Mouse (Mus musculus): Measurements from ENCODE around the gene Sac3d1. TPM values are rescaled to one million over a fixed set of nuclear protein-coding genes. Genes with fewer than 3 reads are reported as not detected.

Sac3d1 gene
- polyA plus RNA-seq, 2 experiments, result 18.4 to 22.7 TPM

- Histone ChIP-seq H3K4me3 (ENCODE audit: insufficient read depth in 1 of 2, low read depth in 2 of 2, low read length in 2 of 2) (no peak within 1 kb of the TSS), H3K9me3 (ENCODE audit: control insufficient read depth, low read length) (no peaks in the 10 kb centered on the region), H3K4me1 (replicated peaks; ENCODE audit: control insufficient read depth in 2 of 2, insufficient read depth in 2 of 2, low read length in 1 of 2) (peaks cover 4 to 13% of the 10 kb centered on the region in 2 experiments; a peak in 3 of 4 replicates), H3K4me2 (ENCODE audit: low read depth) (no peak within 1 kb of the TSS), H3K27me3 (ENCODE audit: control insufficient read depth, insufficient read depth, low read length) (no peaks in the 10 kb centered on the region), H3K9ac (replicated peaks) (no peak within 1 kb of the TSS), H3K27ac (no peak within 1 kb of the TSS), H3K36me3 (replicated peaks; ENCODE audit: control insufficient read depth, insufficient read depth, low read depth) (no peaks in the 10 kb centered on the region; the same call in none of the 2 replicates)
- TF ChIP-seq CTCF (IDR thresholded peaks at IDR 0.05; ENCODE audit: low read depth) (no peak), EP300 (IDR thresholded peaks at IDR 0.05; ENCODE audit: low read depth) (no peak)
- no peak for ATAC-seq (ENCODE audit: insufficient read depth)
- no peak for DNase-seq (ENCODE audit: low read depth in 3 of 3, low spot score in 3 of 3)
- WGBS (ENCODE audit: insufficient replicate concordance), result 70% methylated on average over 12 of the region's 12 CpGs
These were observed 38.4 kb downstream of the Sac3d1 start, which contains the start of gene Tmem262 for GRCm38 (mm10) chr19:6079983-6080480. Gene Tmem262, plus strand, starts transcription at chr19:6080033.

GRCm38 (mm10) chr19:6076564-6077393 lies 41.7 kb downstream of the Sac3d1 start, which contains the start of gene Vps51:
Gene Vps51, minus strand, starts transcription at chr19:6077231.
- Histone ChIP-seq H3K36me3 (replicated peaks; ENCODE audit: control insufficient read depth, insufficient read depth, low read depth) (no peaks in the 10 kb centered on the region; the same call in none of the 2 replicates), H3K4me2 (ENCODE audit: low read depth) (peak within 1 kb of the TSS; percentile 79), H3K27ac (peak within 1 kb of the TSS; percentile 10), H3K9me3 (ENCODE audit: control insufficient read depth, low read length) (no peaks in the 10 kb centered on the region), H3K27me3 (ENCODE audit: control insufficient read depth, insufficient read depth, low read length) (no peaks in the 10 kb centered on the region), H3K4me3 (ENCODE audit: insufficient read depth in 1 of 2, low read depth in 2 of 2, low read length in 2 of 2) (peak within 1 kb of the TSS; percentile 73 to 75), H3K4me1 (replicated peaks; ENCODE audit: control insufficient read depth in 2 of 2, insufficient read depth in 2 of 2, low read length in 1 of 2) (peaks cover 0 to 8% of the 10 kb centered on the region in 2 experiments; a peak in 3 of 4 replicates), H3K9ac (replicated peaks) (peak within 1 kb of the TSS; percentile 55)
- TF ChIP-seq CTCF (IDR thresholded peaks at IDR 0.05; ENCODE audit: low read depth) (no peak), EP300 (IDR thresholded peaks at IDR 0.05; ENCODE audit: low read depth) (no peak; the same call in 1 of the 2 replicates)
- peak; percentile 85 for ATAC-seq (ENCODE audit: insufficient read depth)
- DNase-seq (ENCODE audit: low read depth in 3 of 3, low spot score in 3 of 3), result peak; percentile 81 to 85 (median 85)
- WGBS (ENCODE audit: insufficient replicate concordance), result under 1% methylated on average over 33 of the region's 33 CpGs

GRCm38 (mm10) chr19:6073889-6074288 lies 44.6 kb downstream of the Sac3d1 start:
- Histone ChIP-seq H3K4me1 (replicated peaks; ENCODE audit: control insufficient read depth in 2 of 2, insufficient read depth in 2 of 2, low read length in 1 of 2) (peaks cover 0 to 8% of the 10 kb centered on the region in 2 experiments; a peak in 3 of 4 replicates), H3K4me3 (ENCODE audit: insufficient read depth in 1 of 2, low read depth in 2 of 2, low read length in 2 of 2) (no peak overlapping the region), H3K27ac (no peak overlapping the region), H3K4me2 (ENCODE audit: low read depth) (no peak overlapping the region), H3K9ac (replicated peaks) (no peak overlapping the region), H3K36me3 (replicated peaks; ENCODE audit: control insufficient read depth, insufficient read depth, low read depth) (0 out of 2 replicates have a peak, but pooled peaks cover 2% of the 10 kb centered on the region), H3K9me3 (ENCODE audit: control insufficient read depth, low read length) (no peaks in the 10 kb centered on the region), H3K27me3 (ENCODE audit: control insufficient read depth, insufficient read depth, low read length) (no peaks in the 10 kb centered on the region)
- TF ChIP-seq EP300 (IDR thresholded peaks at IDR 0.05; ENCODE audit: low read depth) (no peak), CTCF (IDR thresholded peaks at IDR 0.05; ENCODE audit: low read depth) (no peak)
- DNase-seq (ENCODE audit: low read depth in 3 of 3, low spot score in 3 of 3) (no peak), ATAC-seq (ENCODE audit: insufficient read depth) (no peak)
- WGBS (ENCODE audit: insufficient replicate concordance), result 78% methylated on average over 5 of the region's 5 CpGs

- WGBS (ENCODE audit: insufficient replicate concordance), result 90% methylated on average over 19 of the region's 19 CpGs
- H3K4me3 ChIP-seq (ENCODE audit: insufficient read depth in 1 of 2, low read depth in 2 of 2, low read length in 2 of 2), result no peak overlapping the region
- H3K9me3 ChIP-seq (ENCODE audit: control insufficient read depth, low read length), result no peaks in the 10 kb centered on the region
- DNase-seq (ENCODE audit: low read depth in 3 of 3, low spot score in 3 of 3) (no peak), ATAC-seq (ENCODE audit: insufficient read depth) (no peak)
- H3K27me3 ChIP-seq (ENCODE audit: control insufficient read depth, insufficient read depth, low read length), result no peaks in the 10 kb centered on the region
- TF ChIP-seq CTCF (IDR thresholded peaks at IDR 0.05; ENCODE audit: low read depth), result no peak
- TF ChIP-seq EP300 (IDR thresholded peaks at IDR 0.05; ENCODE audit: low read depth), result no peak
- no peak overlapping the region for H3K9ac ChIP-seq (replicated peaks)
- H3K4me1 ChIP-seq (replicated peaks; ENCODE audit: control insufficient read depth in 2 of 2, insufficient read depth in 2 of 2, low read length in 1 of 2), result peaks cover 5 to 11% of the 10 kb centered on the region in 2 experiments
- H3K27ac ChIP-seq, result no peak overlapping the region
- 0 out of 2 replicates have a peak, but pooled peaks cover 3% of the 10 kb centered on the region for H3K36me3 ChIP-seq (replicated peaks; ENCODE audit: control insufficient read depth, insufficient read depth, low read depth)
- no peak overlapping the region for H3K4me2 ChIP-seq (ENCODE audit: low read depth)
These were observed 47.2 kb downstream of the Sac3d1 start for GRCm38 (mm10) chr19:6071261-6071660.

Data from liver, embryonic 14.5 days (tissue).